Mouse (Mus musculus) T-helper 1 cell (primary cell): ENCODE results near the gene Efcab8.
"Not testable (repeated sequence)": the region's sequence is repeated elsewhere in the genome, so short reads cannot be mapped to it uniquely, and the experiment has no call there.

Source experiments
- in situ Hi-C: fragments of 300-600 bp; cut with MboI, MseI; formaldehyde crosslinking; loops from one replicate; pipeline ENCODE4 v1.15.1; 2025; ENCODE audit warnings: high pct_unique_total_duplicates

The Efcab8 gene

GRCm38 (mm10) chr2:153824593-153824992 lies 44.9 kb downstream of the Efcab8 start:
- in situ Hi-C loops: no loop called here

- in situ Hi-C loops: not testable (repeated sequence)
Observed at GRCm38 (mm10) chr2:153825900-153826299, 46.2 kb downstream of the Efcab8 start.

- in situ Hi-C loops: no loop called here
Observed at GRCm38 (mm10) chr2:153827171-153827830, 47.6 kb downstream of the Efcab8 start.

- in situ Hi-C loops: no loop called here
Observed at GRCm38 (mm10) chr2:153828704-153829103, 49.0 kb downstream of the Efcab8 start.

- in situ Hi-C loops: no loop called here
Observed at GRCm38 (mm10) chr2:153833291-153833690, 53.6 kb downstream of the Efcab8 start.

- in situ Hi-C loops: no loop called here
Observed at GRCm38 (mm10) chr2:153842854-153843253, 63.1 kb downstream of the Efcab8 start.

- in situ Hi-C loops: no loop called here
Observed at GRCm38 (mm10) chr2:153848389-153848788, 68.7 kb downstream of the Efcab8 start.

- in situ Hi-C loops: no loop called here
Observed at GRCm38 (mm10) chr2:153850351-153851029, 70.8 kb downstream of the Efcab8 start.

- in situ Hi-C loops: no loop called here
Observed at GRCm38 (mm10) chr2:153851030-153851360, 71.3 kb downstream of the Efcab8 start.

GRCm38 (mm10) chr2:153853544-153853943 lies 73.8 kb downstream of the Efcab8 start:
- in situ Hi-C loops: no loop called here

- in situ Hi-C loops: no loop called here
Observed at GRCm38 (mm10) chr2:153859581-153859980, 79.8 kb downstream of the Efcab8 start.

GRCm38 (mm10) chr2:153860315-153860714 lies 80.6 kb downstream of the Efcab8 start:
- in situ Hi-C loops: no loop called here

- in situ Hi-C loops: no loop called here
Observed at GRCm38 (mm10) chr2:153860715-153861114, 81.0 kb downstream of the Efcab8 start.

GRCm38 (mm10) chr2:153861960-153862359 lies 82.2 kb downstream of the Efcab8 start:
- in situ Hi-C loops: no loop called here

GRCm38 (mm10) chr2:153870984-153871383 lies 91.3 kb downstream of the Efcab8 start, which contains the start of gene Sun5:
TSS of gene Sun5 (minus strand) at chr2:153871084.
- in situ Hi-C loops: no loop called here

- in situ Hi-C loops: no loop called here
Observed at GRCm38 (mm10) chr2:153874745-153875144, 95.0 kb downstream of the Efcab8 start, which contains the start of gene Bpifb2. TSS of gene Bpifb2 (plus strand) at chr2:153875045.
